ENCODE assay signal across 41 mouse cellular contexts in the genomic region with DNA sequence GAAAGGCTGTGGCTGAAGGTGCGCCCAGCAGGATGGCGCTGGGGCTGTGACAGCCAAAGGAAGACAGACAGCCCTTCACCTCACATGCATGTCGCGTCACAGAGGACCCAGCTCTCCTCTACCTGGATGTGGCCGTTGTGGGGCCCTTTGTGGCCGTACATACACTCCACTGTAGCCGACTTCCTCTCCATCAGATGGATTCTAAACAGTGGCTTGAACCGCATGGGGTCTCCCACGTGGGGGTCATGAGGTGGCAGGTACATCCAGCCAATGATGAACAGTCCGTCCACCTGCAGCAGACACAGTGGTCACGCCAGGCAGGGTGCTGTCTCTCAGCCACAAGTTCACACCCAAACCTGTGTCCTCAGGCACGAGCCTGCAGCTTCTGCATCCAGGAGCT. TPM values are rescaled to one million over a fixed set of nuclear protein-coding genes. Genes with fewer than 3 reads are reported as not detected.
"Had no signal": no experiment of that assay in that cellular context is flagged by ENCODE, and none has a peak within 500 bp of the region (broad histone marks: within the 10 kb centered on the region; RNA-seq: fewer than 3 reads in every experiment).

No protein-coding gene starts in this region.

- ATAC-seq: hindbrain, postnatal 0 days; intestine, embryonic 16.5 days; liver, embryonic 12.5 days had no signal

- H3K27ac ChIP-seq: heart, embryonic 10.5 days; heart, embryonic 13.5 days; heart, embryonic 15.5 days; hindbrain, embryonic 15.5 days; hindbrain, postnatal 0 days; kidney, embryonic 15.5 days; kidney, postnatal 0 days; limb, embryonic 13.5 days; limb, embryonic 15.5 days; liver, embryonic 12.5 days; liver, embryonic 14.5 days had no signal

- H3K27me3 ChIP-seq: heart, embryonic 13.5 days; heart, embryonic 15.5 days; hindbrain, embryonic 15.5 days; kidney, embryonic 15.5 days; limb, embryonic 13.5 days; limb, embryonic 15.5 days; liver, embryonic 12.5 days had no signal

- H3K9ac ChIP-seq: heart, embryonic 13.5 days; heart, embryonic 15.5 days; hindbrain, embryonic 15.5 days; kidney, embryonic 15.5 days; limb, embryonic 13.5 days; limb, embryonic 15.5 days; liver, embryonic 12.5 days; liver, embryonic 14.5 days had no signal

- H3K4me1 ChIP-seq: hindbrain, embryonic 15.5 days; limb, embryonic 13.5 days; limb, embryonic 15.5 days had no signal

- H3K9me3 ChIP-seq: heart, embryonic 10.5 days; heart, embryonic 13.5 days; heart, embryonic 15.5 days; hindbrain, embryonic 15.5 days; kidney, embryonic 15.5 days; limb, embryonic 13.5 days; limb, embryonic 15.5 days; liver, embryonic 12.5 days had no signal

- DNase-seq: gastrocnemius, postnatal 25 days; heart, adult 18-20 months; heart, postnatal 14 days; heart, postnatal 36 days; kidney, adult 11 months; kidney, adult 2 months; kidney, adult 9 months; kidney, postnatal 14 days; kidney, postnatal 36 days; layer of hippocampus, adult 9-11 months; layer of hippocampus, postnatal 36 days; left cerebral cortex, postnatal 4 days had no signal

- H3K4me3 ChIP-seq: heart, embryonic 10.5 days; heart, embryonic 13.5 days; heart, embryonic 15.5 days; hindbrain, embryonic 15.5 days; kidney, embryonic 15.5 days; limb, embryonic 13.5 days; limb, embryonic 15.5 days; liver, embryonic 12.5 days had no signal

- H3K4me2 ChIP-seq: heart, embryonic 13.5 days; heart, embryonic 15.5 days; hindbrain, embryonic 15.5 days; kidney, embryonic 15.5 days; limb, embryonic 13.5 days; limb, embryonic 15.5 days; liver, embryonic 12.5 days had no signal

RNA-seq across cellular contexts. Expression of a gene that starts 15.7 kb away (rescaled TPM):
- total RNA-seq: gastrocnemius, adult 8-10 months; gastrocnemius, postnatal 25 days; heart, adult 18-20 months; heart, adult 8-10 months; heart, postnatal 14 days; heart, postnatal 36 days; hematopoietic stem cell, adult 5-6 weeks; layer of hippocampus, adult 18-20 months; layer of hippocampus, adult 8-10 months; layer of hippocampus, postnatal 14 days; layer of hippocampus, postnatal 36 days; left cerebral cortex, adult 18-20 months; left cerebral cortex, adult 8-10 months; left cerebral cortex, postnatal 10 days; left cerebral cortex, postnatal 25 days; left cerebral cortex, postnatal 4 days; liver, adult 2 months had no signal
- polyA plus RNA-seq: heart, embryonic 10.5 days; heart, embryonic 13.5 days; heart, embryonic 15.5 days; heart, postnatal 0 days; hindbrain, embryonic 11.5 days; hindbrain, embryonic 15.5 days; hindbrain, postnatal 0 days; intestine, embryonic 14.5 days; intestine, embryonic 16.5 days; kidney, adult 2 months; kidney, embryonic 15.5 days; kidney, postnatal 0 days; large intestine, adult 2 months; limb, embryonic 11.5 days; limb, embryonic 13.5 days; limb, embryonic 15.5 days; liver, adult 2 months; liver, embryonic 12.5 days; liver, embryonic 14.5 days; liver, embryonic 16.5 days had no signal
